Mouse (Mus musculus) midbrain, embryonic 13.5 days (tissue): ENCODE measurements around the gene Ripk3. TPM values are rescaled to one million over a fixed set of nuclear protein-coding genes. Genes with fewer than 3 reads are reported as not detected.
"Not testable (repeated sequence)": the region's sequence is repeated elsewhere in the genome, so short reads cannot be mapped to it uniquely, and the experiment has no call there.

ENCODE experiments used
- ATAC-seq: fragments of 200-750 bp; cut with Nextera tagmentation; 2 replicates; pipeline ENCODE4 v1.8.0; 2017; ENCODE audit warnings: mild to moderate bottlenecking, moderate TSS enrichment, moderate library complexity
- H3K27ac ChIP-seq: fragments of 300-500 bp; sonication (generic); 2 replicates; pipeline ENCODE4 v1.5.1; 2015; ENCODE audit warnings: inconsistent platforms, mild to moderate bottlenecking, moderate library complexity
- H3K27me3 ChIP-seq: fragments of 300-500 bp; sonication (generic); 2 replicates; pipeline ENCODE4 v1.6.1; 2015; ENCODE audit warnings: mild to moderate bottlenecking, inconsistent platforms
- H3K36me3 ChIP-seq: fragments of 300-500 bp; sonication (generic); 2 replicates; pipeline ENCODE4 v1.6.1; 2015; ENCODE audit warnings: mild to moderate bottlenecking, inconsistent platforms
- H3K4me1 ChIP-seq: fragments of 300-500 bp; sonication (generic); replicated peaks from 2 replicates; pipeline ENCODE4 v1.6.1; 2015; ENCODE audit warnings: inconsistent platforms
- H3K4me2 ChIP-seq: fragments of 300-500 bp; sonication (generic); replicated peaks from 2 replicates; pipeline ENCODE4 v1.6.1; 2015; ENCODE audit warnings: moderate library complexity, mild to moderate bottlenecking, inconsistent platforms
- H3K4me3 ChIP-seq: fragments of 300-500 bp; sonication (generic); replicated peaks from 2 replicates; pipeline ENCODE4 v1.5.1; 2015; ENCODE audit warnings: mild to moderate bottlenecking, inconsistent platforms
- H3K9ac ChIP-seq: fragments of 300-500 bp; sonication (generic); replicated peaks from 2 replicates; pipeline ENCODE4 v1.6.1; 2015; ENCODE audit warnings: mild to moderate bottlenecking, inconsistent platforms
- H3K9me3 ChIP-seq: fragments of 300-500 bp; sonication (generic); 2 replicates; pipeline ENCODE4 v1.6.1; 2016; ENCODE audit warnings: mild to moderate bottlenecking, inconsistent platforms
- WGBS: fragments of 180-500 bp; shearing (Covaris S2); methylation state at CpG from one replicate; pipeline ENCODE4 v1.1.7; 2015; 5-methylcytosine and 5-hydroxymethylcytosine counted together
- polyA plus RNA-seq: library from polyadenylated mRNA; unstranded; fragments of >200 nt; fragmentation: Nextera tagmentation; extraction: Ambion mirVana; gene quantifications from 2 replicates; pipeline ENCODE4 v1.2.1, GENCODE M21; 2015

Ripk3 gene
- polyA plus RNA-seq, 1 experiment from 2014 or later = 2.3 TPM

GRCm38 (mm10) chr14:55769087-55769703 lies 19.5 kb downstream of the Ripk3 start:
- Histone ChIP-seq H3K9me3 (no peaks in the 10 kb centered on the region), H3K27ac (no peak overlapping the region), H3K27me3 (peaks cover 68% of the 10 kb centered on the region), H3K9ac (no peak overlapping the region), H3K4me3 (no peak overlapping the region), H3K4me1 (0 out of 2 replicates have a peak, but pooled peaks cover 6% of the 10 kb centered on the region), H3K4me2 (no peak overlapping the region), H3K36me3 (no peaks in the 10 kb centered on the region)
- 75% methylated on average over 16 of the region's 16 CpGs for WGBS
- ATAC-seq = no peak

- H3K4me1 ChIP-seq = 0 out of 2 replicates have a peak, but pooled peaks cover 6% of the 10 kb centered on the region
- H3K27me3 ChIP-seq = peaks cover 72% of the 10 kb centered on the region
- WGBS = 92% methylated on average over 6 of the region's 6 CpGs
- H3K4me2 ChIP-seq = no peak overlapping the region
- H3K9ac ChIP-seq = no peak overlapping the region
- H3K27ac ChIP-seq = no peak overlapping the region
- H3K36me3 ChIP-seq = no peaks in the 10 kb centered on the region
- H3K9me3 ChIP-seq = no peaks in the 10 kb centered on the region
- no peak overlapping the region for H3K4me3 ChIP-seq
- no peak for ATAC-seq
Observed at GRCm38 (mm10) chr14:55768555-55768954, 20.1 kb downstream of the Ripk3 start.

DNA sequence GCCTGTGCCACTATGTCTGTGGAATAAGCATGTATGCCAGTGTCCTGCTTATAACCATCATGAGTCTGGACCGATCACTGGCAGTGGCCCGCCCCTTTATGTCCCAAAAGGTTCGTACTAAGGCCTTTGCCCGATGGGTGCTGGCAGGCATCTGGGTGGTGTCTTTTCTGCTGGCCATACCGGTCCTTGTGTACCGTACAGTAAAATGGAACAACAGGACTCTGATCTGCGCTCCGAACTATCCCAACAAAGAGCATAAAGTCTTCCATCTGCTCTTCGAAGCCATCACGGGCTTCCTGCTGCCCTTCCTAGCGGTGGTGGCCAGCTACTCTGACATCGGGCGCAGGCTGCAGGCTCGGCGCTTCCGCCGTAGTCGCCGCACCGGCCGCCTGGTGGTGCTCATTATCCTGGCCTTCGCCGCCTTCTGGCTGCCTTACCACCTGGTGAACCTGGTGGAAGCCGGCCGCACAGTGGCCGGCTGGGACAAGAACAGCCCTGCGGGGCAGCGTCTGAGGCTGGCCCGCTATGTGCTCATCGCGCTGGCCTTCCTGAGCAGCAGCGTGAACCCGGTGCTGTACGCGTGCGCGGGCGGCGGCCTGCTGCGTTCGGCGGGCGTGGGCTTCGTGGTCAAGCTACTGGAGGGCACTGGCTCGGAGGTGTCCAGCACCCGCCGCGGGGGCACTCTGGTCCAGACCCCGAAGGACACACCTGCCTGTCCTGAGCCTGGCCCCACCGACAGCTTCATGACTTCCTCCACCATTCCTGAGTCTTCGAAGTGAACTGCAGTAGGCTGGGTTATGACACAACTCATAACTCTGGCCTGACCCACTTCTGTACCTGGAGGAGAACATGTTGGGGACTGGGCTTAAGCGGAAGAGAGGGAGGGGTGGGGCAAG lies 20.9 kb downstream of the Ripk3 start:
- Histone ChIP-seq H3K9ac (peak overlapping the region; percentile 60), H3K4me1 (peaks cover 7% of the 10 kb centered on the region), H3K36me3 (no peaks in the 10 kb centered on the region), H3K4me3 (peak overlapping the region; percentile 45), H3K9me3 (no peaks in the 10 kb centered on the region), H3K4me2 (peak overlapping the region; percentile 76), H3K27me3 (peaks cover 75% of the 10 kb centered on the region), H3K27ac (no peak overlapping the region)
- peak; percentile 85 for ATAC-seq
- WGBS = 12% methylated on average over 52 of the region's 52 CpGs

GRCm38 (mm10) chr14:55765696-55766095 lies 23.0 kb downstream of the Ripk3 start, which contains the start of gene Ltb4r1:
TSS of gene Ltb4r1 (plus strand) at chr14:55765962.
- ATAC-seq = no peak
- peaks cover 20% of the 10 kb centered on the region for H3K4me1 ChIP-seq
- H3K4me2 ChIP-seq = no peak within 1 kb of the TSS
- 75% methylated on average over 4 of the region's 4 CpGs for WGBS
- no peaks in the 10 kb centered on the region for H3K9me3 ChIP-seq
- no peaks in the 10 kb centered on the region for H3K36me3 ChIP-seq
- H3K4me3 ChIP-seq = no peak within 1 kb of the TSS
- H3K9ac ChIP-seq = no peak within 1 kb of the TSS
- no peak within 1 kb of the TSS for H3K27ac ChIP-seq
- H3K27me3 ChIP-seq = peaks cover 92% of the 10 kb centered on the region

DNA sequence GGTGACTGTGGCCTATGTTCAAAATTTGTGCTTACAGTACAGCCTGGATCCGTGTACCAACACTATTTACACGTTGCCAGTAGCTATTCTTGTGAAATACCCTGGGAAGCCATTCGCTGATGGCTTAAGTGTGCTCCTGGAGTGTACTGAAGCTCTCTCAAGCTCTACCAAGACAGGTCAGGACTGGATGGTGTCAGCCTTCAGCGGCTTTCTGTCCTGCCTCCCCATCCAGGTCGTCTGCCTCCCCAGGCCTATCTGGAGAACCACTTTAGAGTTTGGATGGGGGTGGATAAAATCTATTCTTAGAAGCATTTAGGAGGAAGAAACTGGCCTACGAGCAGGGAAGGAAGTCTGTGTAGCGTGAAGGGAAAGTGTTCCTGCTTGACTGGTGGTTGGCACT lies 25.5 kb downstream of the Ripk3 start:
- Histone ChIP-seq H3K27me3 (peaks cover 72% of the 10 kb centered on the region), H3K9ac (no peak overlapping the region), H3K4me2 (no peak overlapping the region), H3K4me1 (peaks cover 22% of the 10 kb centered on the region), H3K27ac (no peak overlapping the region), H3K4me3 (peak overlapping the region; percentile 51; the same call in 1 of the 2 replicates), H3K9me3 (no peaks in the 10 kb centered on the region), H3K36me3 (no peaks in the 10 kb centered on the region)
- 65% methylated on average over 7 of the region's 7 CpGs for WGBS
- no peak for ATAC-seq

- no peaks in the 10 kb centered on the region for H3K36me3 ChIP-seq
- H3K9me3 ChIP-seq = no peaks in the 10 kb centered on the region
- WGBS = under 1% methylated on average over 77 of the region's 77 CpGs
- H3K27ac ChIP-seq = peak overlapping the region; percentile 56; the same call in 1 of the 2 replicates
- H3K4me2 ChIP-seq = peak overlapping the region; percentile 88
- peak overlapping the region; percentile 82 for H3K9ac ChIP-seq
- H3K27me3 ChIP-seq = peaks cover 64% of the 10 kb centered on the region
- peaks cover 16% of the 10 kb centered on the region for H3K4me1 ChIP-seq
- H3K4me3 ChIP-seq = peak overlapping the region; percentile 51
- peak; percentile 80 for ATAC-seq
Observed at GRCm38 (mm10) chr14:55762001-55762821, 26.5 kb downstream of the Ripk3 start.

DNA sequence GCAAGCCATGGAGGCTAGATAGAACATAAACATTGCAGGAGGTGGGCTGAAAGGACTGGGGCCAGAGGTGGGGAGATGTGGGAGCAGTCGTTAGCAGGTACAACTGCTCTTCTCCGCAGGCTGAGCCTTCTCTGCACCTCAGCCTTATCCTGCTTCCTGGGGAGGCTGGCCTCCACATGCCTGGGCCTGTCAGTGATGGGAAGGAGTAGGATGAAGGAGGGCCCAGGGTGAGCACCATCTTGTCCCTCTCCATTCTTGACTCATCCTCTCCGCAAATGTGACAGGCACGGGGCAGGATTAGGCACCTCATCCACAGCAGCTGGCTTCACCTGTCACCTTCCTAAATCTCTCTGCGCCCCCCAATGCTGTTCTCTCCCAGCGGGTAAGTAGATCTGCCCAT lies 27.5 kb downstream of the Ripk3 start, which contains the start of gene Ltb4r2:
Gene Ltb4r2, plus strand, starts transcription at position 266 of the 400 bp plus-strand sequence.
- ATAC-seq = no peak
- Histone ChIP-seq H3K27me3 (peaks cover 55% of the 10 kb centered on the region), H3K4me3 (peak within 1 kb of the TSS; percentile 51), H3K4me2 (peak within 1 kb of the TSS; percentile 88), H3K9ac (peak within 1 kb of the TSS; percentile 82), H3K4me1 (peaks cover 16% of the 10 kb centered on the region), H3K9me3 (no peaks in the 10 kb centered on the region), H3K27ac (peak within 1 kb of the TSS; percentile 56; the same call in 1 of the 2 replicates), H3K36me3 (peaks cover 5% of the 10 kb centered on the region)
- 70% methylated on average over 6 of the region's 6 CpGs for WGBS

DNA sequence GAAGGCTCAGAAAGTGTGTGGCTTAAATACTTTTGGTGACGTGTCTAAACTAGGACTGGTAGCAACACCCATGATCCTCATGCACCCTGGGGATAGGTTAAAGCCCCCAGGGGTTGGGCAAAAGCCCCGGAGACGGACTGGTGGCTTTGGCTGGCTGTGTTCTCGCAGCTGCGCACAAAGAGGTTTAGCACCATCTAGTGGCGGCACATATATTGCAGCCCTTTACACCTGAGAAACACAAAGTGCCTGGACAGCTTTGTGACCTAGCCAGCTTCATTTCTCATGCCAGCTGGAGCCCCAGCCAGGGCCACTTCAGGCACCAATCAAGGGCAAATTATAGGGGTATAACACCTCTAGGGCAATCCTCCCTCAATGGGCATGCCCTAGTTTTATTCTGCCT lies 28.5 kb downstream of the Ripk3 start:
- 0% methylated on average over 6 of the region's 6 CpGs for WGBS
- not testable (repeated sequence) for H3K27ac ChIP-seq, H3K9ac ChIP-seq, H3K4me3 ChIP-seq, H3K9me3 ChIP-seq
- peak; percentile 7; the same call in 1 of the 2 replicates for ATAC-seq
- Histone ChIP-seq H3K36me3 (peaks cover 15% of the 10 kb centered on the region), H3K27me3 (peaks cover 45% of the 10 kb centered on the region), H3K4me2 (peak overlapping the region; percentile 10), H3K4me1 (peaks cover 16% of the 10 kb centered on the region)

DNA sequence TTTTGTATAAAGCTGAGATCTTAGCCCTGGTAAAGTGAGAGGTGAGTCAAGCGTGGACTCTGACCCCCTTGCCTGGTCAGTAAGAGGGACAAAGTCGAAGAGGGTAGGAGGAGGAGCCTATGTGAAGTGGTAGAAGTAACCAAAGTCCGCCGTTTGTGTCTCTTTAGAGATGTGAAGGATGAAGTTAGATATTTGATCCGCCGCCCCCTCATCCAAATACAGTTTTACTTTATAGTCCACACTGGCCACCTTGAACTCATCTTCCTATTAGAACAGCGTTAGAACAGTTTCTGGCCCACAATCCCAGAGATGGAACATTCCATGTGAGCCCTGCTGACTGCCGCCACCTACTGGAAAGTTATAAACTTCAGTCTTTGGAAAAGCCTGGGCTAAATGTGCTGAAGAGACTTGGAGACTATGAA lies 30.3 kb downstream of the Ripk3 start, which contains the start of gene Cideb:
Gene Cideb, minus strand, starts transcription at position 96 of the 422 bp plus-strand sequence.
- H3K9me3 ChIP-seq = no peaks in the 10 kb centered on the region
- peaks cover 16% of the 10 kb centered on the region for H3K4me1 ChIP-seq
- no peak within 1 kb of the TSS for H3K4me2 ChIP-seq
- H3K27ac ChIP-seq = no peak within 1 kb of the TSS
- peaks cover 27% of the 10 kb centered on the region for H3K27me3 ChIP-seq
- H3K4me3 ChIP-seq = no peak within 1 kb of the TSS
- peaks cover 33% of the 10 kb centered on the region for H3K36me3 ChIP-seq
- whole genome bisulfite sequencing = 13% methylated on average over 8 of the region's 8 CpGs
- no peak for ATAC-seq
- H3K9ac ChIP-seq = no peak within 1 kb of the TSS

GRCm38 (mm10) chr14:55757566-55757965 lies 31.1 kb downstream of the Ripk3 start:
- Histone ChIP-seq H3K9ac (no peak overlapping the region), H3K36me3 (peaks cover 41% of the 10 kb centered on the region), H3K9me3 (no peaks in the 10 kb centered on the region), H3K4me1 (peaks cover 13% of the 10 kb centered on the region), H3K27me3 (peaks cover 19% of the 10 kb centered on the region), H3K27ac (no peak overlapping the region), H3K4me3 (no peak overlapping the region), H3K4me2 (no peak overlapping the region)
- ATAC-seq = no peak
- WGBS = 87% methylated on average over 6 of the region's 6 CpGs

- H3K9me3 ChIP-seq = no peaks in the 10 kb centered on the region
- H3K36me3 ChIP-seq = peaks cover 34% of the 10 kb centered on the region
- no peak overlapping the region for H3K27ac ChIP-seq
- H3K9ac ChIP-seq = peak overlapping the region; percentile 36
- H3K4me1 ChIP-seq = peaks cover 36% of the 10 kb centered on the region
- no peaks in the 10 kb centered on the region for H3K27me3 ChIP-seq
- H3K4me3 ChIP-seq = peak overlapping the region; percentile 73
- 89% methylated on average over 10 of the region's 10 CpGs for WGBS
- H3K4me2 ChIP-seq = peak overlapping the region; percentile 95
- ATAC-seq = no peak
Observed at GRCm38 (mm10) chr14:55747051-55747847, 41.4 kb downstream of the Ripk3 start.
